Mouse (Mus musculus) urinary bladder, postnatal 10 days (tissue): ENCODE measurements around the gene Sardh.

ENCODE experiments used
- DNase-seq: peaks from one replicate; pipeline ENCODE4 v3.0.0; 2022; ENCODE audit warnings: low spot score

Gene Sardh

DNA sequence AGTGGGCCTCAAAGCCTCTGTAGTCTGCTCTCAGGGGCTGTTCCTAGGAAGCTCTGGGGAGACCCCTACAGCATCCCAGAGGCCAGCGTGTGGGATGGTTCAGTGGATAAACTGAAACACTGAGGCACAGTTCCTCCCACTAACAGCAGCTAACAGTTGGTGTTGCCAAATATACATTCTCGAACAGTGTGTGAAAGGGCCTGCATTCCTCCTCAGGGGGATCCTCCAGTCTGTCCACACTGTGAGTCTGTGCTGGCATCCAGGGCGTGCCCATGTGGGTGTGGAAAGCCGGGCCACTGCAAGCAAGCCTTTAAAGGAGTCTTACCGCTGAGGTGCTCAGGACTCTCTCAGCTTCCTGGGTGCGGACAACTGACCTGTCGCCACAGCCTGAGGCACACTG, 21.6 kb downstream of the Sardh start:
- no peak for DNase-seq

DNA sequence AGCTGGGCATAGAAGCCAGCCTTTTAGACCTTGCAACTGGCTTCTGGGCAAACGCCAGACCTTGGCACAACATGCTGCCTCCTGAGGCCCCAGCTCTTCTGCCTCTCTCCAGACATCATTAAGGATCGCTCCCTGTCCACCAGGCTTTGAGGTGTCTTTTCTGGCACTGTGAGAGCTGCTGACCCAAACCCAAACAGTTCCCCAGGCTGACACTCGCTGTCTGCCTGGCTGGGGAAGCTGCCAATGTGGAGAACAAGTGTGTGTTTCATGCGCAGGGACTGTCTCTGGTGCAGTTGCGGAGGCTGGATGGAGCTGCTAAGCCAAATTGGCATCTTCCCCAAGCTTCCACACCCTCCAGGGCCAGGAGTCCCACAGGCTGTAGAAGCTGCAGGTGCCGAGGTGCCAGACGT, 25.1 kb downstream of the Sardh start:
- no peak for DNase-seq

DNA sequence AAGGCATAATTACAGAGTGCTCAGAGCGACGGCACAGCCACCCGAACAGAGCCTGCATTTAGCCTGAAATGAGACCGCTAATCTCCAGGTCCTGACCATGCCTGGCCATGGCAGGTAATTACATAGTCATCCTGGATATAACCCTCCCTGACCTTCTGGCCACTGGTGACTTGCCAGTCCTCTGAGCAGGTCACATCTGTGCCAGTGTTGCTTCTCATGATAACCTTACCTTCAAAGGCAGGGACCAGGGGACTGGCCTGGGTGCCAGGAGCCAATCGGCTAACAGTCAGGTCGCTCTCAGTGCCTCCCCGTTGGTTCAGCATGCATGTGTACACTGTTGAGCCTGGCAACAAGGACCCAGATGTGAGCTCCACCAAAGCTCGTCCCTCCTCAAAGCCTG, 29.6 kb downstream of the Sardh start:
- no peak for DNase-seq

DNA sequence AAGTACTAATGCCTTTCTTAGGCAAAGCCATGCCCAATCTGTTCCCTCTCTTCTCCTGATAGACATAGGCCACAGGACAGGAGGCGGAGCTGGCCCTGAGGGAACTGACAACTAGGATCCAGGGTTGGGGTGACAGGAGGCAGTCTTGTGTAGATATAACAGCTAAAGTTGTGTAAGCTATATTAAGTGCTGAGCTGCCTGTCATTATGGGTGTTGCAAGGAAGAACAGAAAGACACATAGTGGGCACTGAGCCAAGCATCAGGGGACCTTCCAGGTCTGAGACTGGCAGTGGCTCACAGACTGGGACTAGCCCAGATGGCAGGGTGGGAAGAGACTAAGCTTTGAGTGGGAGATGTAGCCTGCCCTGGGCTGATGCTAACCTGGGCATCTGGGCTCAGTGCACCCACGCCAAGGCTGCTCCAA, 30.0 kb downstream of the Sardh start:
- no peak for DNase-seq

DNA sequence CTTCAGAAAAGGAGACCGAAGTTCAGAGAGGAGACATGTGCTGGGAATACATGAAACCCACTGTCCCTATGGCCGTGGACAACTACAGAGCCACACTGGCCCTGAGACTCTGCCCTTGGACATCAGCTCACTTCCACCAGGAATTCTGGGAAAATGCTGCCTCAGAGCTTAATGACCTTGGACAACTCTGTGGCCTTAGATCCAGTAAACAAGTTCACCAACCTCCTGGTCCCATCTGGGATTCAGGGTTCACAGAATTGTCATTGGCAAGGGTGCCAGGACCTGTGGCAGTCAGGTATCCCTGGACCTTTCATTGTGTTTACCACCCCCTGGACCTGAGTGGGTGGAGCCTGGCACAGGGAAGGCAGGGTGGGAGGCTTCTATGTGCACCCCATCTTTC, 32.6 kb downstream of the Sardh start:
- no peak for DNase-seq

DNA sequence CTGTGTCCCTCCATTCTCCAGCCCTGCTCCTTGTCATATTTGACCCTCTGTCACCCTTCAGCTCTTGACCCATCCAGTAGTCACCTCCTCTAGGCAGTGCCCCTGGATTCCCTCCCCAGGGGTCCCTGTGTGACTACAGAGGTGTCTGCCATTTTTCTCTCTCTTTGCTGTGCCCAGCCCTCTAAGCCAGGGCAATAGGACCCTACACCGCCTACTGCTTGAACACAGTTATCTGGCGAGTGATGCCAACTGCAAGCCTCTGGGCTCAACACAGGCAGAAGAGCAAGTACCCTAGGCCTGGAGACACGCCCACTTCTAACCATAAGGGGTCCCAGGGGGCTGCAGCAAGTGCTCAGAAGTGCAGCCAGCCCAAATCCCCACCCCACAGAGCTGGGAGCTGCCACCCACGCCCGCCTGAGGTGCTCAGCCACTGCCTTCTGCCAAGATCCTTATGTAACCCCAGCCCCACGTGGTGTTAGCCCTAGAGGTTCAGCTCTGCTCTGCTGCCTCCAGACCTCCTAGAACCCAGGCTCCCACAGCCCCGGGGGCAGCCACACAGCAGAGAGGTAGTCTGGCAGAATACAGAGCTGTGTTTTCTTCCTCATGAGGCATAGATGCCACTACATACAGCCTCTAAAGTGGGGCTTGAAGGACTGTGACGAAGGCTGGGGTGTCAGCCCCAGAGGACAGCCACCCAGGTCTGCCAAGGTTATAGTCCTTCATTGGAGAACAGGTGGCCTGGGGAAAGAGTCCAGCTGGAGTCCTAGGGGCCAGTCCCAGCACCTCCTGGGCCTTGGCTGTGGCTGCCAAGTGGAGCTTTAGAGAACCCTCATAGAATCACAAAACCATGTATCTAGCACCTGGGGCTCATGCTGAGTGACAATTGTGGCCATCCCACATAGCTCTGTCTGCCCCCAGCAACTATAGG, 35.9 kb downstream of the Sardh start:
- DNase-seq, result no peak

DNA sequence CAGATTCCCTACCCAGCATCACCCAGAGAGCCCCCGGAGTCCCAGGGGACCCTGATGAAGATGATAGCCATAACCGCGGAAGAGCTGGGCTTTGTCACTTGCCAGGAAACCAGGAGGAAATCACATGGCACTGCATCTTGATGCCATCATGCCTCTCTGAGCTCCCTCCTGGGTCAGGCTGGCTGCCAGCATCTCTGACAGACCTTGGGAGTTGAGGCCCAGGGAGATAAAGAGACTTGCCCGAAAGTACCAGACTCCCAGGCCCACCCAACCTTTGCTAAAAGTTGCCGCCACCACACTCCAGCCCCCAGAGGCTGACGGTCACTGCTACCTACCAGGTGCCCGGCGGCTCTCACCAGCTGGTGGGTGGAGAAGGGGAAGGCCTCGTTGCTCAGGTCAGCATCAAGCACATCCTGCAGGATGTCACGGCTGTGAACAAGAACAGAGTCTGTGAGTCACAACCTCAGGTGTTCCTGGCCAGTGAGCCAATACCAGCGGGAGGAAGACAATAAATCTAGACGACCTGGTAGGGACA, 37.4 kb downstream of the Sardh start:
- no peak for DNase-seq

DNA sequence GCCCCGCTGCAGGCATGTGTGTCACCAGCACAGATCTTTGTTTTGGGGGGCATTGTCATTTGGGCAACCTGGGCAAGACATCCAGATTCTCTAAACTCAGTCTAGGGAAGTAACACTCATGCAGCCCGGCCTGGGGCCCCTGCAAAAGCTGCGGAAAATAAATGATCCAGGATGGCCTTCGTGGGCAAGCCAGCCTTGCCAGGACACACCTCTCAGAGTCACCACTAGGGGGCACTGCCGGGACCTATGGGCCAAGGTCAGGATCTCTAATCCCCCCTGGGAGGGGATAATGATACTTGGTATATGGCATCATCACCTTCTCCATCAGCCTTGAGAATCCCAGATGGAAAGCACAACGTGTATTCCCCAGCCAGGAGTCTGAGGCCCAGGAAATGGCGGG, 37.9 kb downstream of the Sardh start:
- no peak for DNase-seq

DNA sequence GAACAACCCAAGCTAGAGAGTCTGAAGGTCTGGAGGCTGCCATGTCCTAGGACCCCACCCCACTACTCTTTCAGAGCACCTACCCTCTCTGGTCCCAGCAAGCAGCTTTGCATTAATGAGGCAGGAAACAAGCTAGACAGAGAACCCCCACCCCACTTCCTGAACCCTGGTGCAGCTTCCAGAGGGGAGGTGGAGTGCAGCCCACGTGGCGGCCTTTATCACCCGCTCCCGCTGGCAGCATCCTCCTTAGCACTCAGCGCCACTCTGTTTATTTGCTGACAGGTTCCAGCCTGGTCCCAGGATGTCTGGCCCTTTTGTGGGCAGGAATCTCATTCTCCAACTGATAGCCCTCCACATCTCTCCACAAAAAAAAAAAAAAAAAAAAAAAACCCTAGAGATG, 38.3 kb downstream of the Sardh start:
- DNase-seq, result no peak

DNA sequence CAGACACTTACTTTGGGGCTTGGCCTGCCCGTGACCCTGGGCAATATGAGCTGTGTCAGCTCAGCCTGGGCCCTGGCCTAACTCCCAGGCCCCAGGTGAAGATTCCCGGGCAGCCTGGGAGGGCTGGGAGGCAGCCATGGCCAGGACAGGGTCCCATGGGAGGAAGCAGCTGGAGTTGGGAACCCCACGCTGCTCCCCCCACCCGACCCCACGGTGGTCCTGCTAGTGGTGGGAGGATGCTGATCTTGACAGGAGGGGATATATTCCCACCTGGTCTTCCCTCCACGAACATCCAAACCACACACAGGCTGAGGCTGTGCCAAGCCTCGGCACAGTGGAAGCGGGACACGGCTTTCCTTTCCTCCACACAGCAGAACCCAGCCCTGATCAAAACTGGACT, 38.8 kb downstream of the Sardh start:
- no peak for DNase-seq

DNA sequence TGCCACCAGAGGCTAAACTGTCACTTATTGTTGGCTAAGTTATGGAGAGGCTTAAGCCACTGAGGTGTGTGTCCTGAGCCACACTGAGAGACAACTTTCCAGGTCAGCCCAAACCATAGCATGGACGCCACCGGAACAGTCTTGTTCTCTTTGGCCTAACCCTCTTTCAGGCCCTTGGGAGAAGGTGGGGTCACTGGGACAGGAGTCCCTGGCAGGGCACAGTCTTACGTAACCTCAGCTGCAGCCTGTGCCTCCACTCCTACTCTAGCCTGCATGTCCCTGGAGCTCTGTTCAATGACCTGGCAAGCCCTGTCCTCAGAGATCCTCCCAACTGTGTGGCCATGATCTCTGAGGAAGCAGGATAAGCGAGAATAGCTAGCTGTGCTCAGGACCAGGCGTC, 41.0 kb downstream of the Sardh start:
- DNase-seq, result no peak

DNA sequence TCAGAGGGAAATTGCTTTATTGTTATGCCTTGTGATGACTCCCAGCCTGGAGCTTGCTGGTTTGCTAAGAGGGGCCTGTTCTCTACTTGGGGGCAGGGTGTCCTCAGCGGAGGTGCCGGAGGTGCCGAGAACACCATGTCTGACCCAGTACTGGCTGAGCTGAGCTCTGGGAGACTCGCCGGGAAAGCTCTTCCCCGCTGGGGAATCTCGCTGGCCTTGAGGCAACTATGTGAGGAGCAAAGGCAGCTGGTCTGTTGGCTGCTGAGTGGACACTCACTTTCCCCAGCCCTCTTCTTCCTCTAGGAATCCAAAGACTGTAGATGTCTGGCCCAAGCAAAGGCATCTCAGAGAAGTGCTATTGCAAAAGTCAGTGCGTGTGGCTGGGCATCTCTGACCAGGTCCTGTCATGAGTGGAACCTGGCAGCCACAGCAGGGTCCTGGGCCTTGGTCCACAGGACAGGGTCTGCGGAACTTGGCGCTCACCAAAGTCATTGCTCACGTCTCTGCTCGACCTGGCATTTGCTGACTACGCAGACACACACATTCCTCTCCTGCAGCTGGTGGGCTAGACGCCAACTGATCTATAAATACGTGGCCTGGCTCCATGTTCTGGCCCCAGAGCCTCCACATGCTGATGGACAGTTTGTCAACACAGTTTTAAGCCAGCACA, 41.9 kb downstream of the Sardh start:
- no peak for DNase-seq

DNA sequence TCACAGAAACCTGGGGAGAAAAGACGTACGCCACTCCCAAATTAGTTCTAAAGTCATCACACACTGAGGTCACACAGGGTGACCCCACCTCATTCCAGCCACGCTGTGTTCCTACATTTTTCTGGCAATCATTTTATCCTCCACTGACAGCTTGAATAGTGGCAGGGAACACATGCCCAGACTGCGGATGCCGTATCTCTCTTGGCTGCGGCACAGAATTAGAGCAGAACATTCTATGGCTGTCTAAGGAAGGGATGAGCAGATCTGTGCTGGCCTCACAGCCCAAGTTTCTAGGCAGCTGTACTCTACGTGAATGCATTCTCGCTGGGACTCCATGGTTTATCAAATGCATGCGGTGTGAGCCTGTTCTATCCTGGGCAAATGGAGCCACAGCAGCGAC, 42.5 kb downstream of the Sardh start:
- DNase-seq, result no peak

DNA sequence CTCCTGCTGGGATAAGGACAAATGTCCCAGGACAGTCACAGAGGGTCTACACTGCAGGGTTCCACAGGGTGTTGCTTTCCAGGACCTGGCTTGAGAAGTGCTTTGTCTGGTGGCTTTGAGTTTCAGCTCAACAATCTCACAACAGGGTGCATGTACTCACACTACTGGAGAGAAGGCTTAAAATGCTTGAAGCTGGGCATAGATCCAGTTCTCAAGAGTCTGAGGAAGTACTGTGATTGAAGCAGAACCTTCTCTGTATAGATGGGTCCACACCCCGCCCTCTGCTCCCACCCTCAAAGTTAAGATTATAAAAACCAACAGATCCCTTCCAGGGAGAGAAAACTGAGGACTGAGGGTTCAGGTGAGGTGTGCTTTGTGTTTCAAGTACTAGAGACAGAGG, 47.6 kb downstream of the Sardh start:
- DNase-seq, result no peak

DNA sequence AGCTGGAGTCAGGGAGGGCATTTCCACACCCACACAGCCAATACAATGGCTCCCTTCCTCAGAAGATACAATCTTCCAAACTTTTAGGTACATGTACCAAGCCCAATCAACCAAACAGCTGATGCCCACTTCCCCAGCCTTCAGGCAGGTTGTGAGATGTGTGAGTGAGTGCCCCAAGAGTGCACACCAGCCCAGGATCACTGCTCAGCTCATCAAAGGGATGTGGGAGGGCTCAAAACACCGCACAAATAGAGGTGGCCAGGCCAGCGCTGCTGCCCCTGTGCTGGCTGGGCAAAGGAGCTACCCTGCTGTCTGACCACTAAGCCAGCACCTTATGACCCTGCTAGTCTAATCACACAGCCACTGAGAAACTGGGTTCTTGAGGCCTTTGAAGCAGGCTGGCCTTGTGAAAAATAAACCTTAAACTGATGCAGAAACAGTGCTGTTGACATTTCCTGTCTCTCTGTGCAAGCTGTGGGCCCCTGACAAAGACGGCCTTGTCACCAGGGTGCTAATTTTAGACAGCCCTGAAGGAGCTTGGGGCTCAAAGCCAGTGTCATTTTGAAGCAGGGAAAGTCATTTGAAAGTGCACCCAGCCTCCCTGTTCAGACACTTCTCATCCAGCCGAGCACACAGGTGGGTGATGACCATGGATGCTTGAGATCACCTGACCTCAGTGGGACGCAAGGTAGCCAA, 49.4 kb downstream of the Sardh start:
- no peak for DNase-seq

DNA sequence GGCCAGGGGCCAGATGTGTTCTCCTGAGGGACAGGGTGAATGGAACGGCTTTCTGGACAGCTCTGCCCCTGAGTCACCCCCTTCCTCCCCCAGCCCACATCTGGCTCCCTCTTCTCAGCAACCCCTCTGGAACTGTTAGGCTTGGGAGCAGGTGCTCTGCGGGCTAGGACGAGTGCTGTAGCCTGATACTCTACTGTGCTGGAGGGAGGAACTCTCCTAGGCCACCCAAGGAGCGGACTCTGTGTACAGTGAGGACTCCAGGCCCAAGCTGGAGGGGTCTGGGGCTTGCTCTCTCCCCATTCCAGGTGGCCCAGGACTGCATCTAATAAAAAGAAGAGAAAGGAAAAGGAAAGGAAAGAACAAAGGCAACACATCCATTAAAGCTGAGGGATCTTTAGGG, 58.1 kb downstream of the Sardh start:
- no peak for DNase-seq

DNA sequence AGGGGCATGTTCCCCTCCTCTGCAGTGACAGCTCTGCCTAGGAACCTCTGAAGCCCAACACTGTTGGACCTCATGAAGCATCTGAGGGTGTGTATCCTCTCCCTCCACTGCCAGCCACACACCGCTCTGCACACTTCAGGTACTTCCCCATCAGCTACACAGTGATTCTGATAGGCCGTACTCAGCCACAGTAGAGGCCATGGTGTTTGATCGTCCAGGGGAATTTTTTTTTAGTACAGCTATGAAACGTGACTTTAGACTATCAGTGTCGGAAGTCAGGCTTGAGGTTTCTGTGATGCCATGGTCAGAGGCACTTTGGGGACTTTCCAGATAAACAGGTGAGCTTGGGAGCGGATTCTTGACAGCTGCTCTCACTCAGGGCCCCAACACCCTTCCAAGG, 60.6 kb downstream of the Sardh start:
- no peak for DNase-seq

DNA sequence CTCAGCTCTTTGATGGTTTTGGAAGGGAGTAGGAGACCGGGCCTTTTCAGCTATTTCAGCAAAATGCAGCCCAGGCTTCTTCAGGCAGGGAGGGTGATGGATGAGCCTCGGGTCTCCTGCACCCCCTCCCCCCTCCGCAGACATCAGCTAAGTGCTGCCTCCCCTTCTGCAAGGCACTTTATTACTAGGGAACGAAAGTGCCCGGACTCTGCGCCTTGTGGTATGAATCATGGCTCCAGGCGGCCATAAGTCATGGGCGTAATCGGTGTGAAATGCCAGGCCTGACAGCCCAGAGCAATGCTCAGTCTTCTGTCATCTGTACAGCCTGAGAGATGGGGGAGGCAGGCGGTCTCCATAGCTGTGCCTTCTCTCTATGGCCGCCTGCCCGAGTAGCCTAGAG, 64.4 kb downstream of the Sardh start:
- DNase-seq, result no peak

DNA sequence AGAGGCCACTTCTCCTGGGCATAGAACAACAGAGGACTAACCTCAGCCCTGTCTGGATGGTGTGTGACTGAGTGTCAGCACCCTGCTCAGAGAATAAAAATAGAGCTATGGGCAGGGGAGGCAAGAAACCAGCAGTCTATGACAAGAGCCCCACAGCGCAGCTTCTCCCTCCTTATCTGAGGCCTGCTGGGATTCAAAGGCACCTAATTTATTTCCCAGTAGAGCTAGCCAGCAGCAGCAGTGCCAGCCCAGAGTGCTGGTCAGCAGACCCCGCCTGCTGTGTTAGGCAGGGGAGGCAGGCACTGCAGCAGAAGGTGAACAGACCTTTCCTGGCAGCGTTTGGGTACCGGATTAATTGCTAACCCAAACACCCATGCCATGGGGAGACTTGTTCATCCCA, 66.2 kb downstream of the Sardh start:
- no peak for DNase-seq

DNA sequence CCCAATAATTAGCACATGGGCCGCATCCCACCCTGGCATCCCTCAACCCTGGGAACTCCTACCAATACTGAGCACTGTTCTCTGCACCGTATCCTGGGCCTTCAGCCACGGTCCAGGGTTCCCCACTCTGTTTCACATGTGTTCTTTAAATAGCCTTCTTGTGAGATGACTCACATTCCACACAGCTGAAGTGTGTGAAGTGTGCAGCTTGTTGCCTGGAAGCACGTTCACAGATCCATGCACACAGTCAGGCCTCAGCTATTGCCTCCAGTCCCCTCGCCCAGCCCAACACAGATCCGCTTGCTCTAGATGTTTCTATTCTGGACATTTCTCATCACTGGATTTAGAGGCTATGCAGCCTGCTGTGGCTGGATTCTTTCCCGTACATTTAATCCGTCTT, 69.0 kb downstream of the Sardh start:
- no peak for DNase-seq

DNA sequence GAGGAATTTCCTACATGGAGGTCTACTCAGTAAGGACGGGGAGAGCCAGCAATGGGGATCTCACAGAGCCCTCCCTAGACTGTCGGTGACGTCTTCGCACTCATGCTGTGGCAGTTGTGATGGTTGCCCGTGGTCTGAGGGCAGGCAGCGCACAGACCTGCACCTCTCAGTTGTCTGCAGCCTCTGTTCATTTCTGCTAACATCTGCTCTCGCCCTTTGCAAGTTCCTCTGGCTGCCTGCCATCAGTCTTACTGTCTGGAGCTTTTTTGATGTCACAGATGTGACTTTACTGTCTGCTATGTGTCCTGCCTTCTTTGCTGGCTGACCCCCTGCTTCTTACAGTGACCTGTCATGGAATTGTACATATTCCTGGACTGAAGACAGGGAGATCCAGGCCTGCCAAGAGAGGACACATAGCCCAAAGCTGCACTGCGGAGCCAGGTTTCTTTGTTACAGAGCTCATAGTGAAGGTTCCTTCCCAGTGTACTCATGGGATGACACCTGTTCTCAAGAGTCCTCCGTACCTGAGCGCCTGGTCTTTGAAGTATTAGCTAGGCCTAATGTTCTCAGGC, 72.4 kb downstream of the Sardh start:
- no peak for DNase-seq

DNA sequence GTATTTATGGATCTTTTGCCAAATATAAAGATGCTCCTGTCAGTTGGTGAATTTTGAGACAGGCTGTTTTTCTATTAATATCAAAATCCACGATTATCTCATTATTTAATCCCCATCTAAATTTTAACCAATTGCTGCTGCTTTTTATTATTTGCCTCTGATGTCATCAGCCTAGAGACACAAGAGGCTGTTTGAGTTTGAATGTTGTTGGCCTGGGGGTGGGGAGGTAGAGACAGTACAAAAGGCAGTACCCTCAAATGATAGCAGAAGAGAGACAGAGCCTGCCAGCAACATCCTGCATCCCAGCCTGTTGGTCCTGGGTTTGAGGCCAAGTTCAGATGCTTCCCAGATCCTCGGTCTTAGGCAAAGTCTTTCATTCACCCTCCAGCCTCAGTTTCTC, 73.9 kb downstream of the Sardh start:
- no peak for DNase-seq
